Mouse (Mus musculus) stomach, postnatal 0 days (tissue): ENCODE measurements around the gene Tgm6.

Experiments used
- CTCF ChIP-seq: IDR thresholded peaks from 2 replicates; pipeline ENCODE4 v1.5.1; 2016; ENCODE audit warnings: antibody characterized with exemption, low read depth, mild to moderate bottlenecking, moderate library complexity
- EP300 ChIP-seq: optimal IDR thresholded peaks from 2 replicates; pipeline ENCODE3; 2016; ENCODE audit warnings: antibody characterized with exemption

- TF ChIP-seq CTCF (no peak), EP300 (no peak)
Observed at GRCm38 (mm10) chr2:130176820-130177219, 64.6 kb downstream of the Tgm6 start.
